Mouse (Mus musculus): ENCODE data around the gene Lasp1. TPM values are rescaled to one million over a fixed set of nuclear protein-coding genes. Genes with fewer than 3 reads are reported as not detected.

Lasp1 gene
- total and polyA plus RNA-seq, 3 experiments, result 31.0 to 122 (median 49.6) TPM

DNA sequence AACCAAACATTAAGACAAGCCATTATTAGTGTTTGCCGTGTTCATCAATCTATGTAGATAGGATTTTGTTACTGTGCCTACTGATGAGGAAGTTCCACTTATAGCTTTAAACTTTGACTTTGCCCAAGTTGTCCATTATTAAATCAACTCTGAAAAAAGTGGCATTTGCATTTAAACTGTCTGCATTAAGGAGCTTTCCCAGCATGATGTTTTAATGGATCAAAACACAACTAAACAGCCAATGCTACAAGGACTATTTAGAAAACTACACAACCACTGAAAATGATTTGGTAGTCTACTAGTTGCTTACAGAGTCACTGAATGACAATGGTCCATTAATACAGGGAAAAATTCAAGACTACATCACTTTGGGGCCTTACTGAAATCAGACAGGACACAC lies 19.9 kb upstream of the Lasp1 start:
- TF ChIP-seq CTCF (IDR thresholded peaks at IDR 0.05; ENCODE audit: low read depth, low read length), result no peak
- TF ChIP-seq GATA2 (IDR thresholded peaks at IDR 0.05; ENCODE audit: borderline replicate concordance, low read depth, low read length), result no peak
- no peak for TF ChIP-seq TAL1 (conservative IDR thresholded peaks at IDR 0.05; ENCODE audit: low read depth, low read length)
- TF ChIP-seq POLR2AphosphoS5 (IDR thresholded peaks at IDR 0.05; ENCODE audit: insufficient replicate concordance, low read depth, low read length), result no peak
- no peak for TF ChIP-seq GATA1 (IDR thresholded peaks at IDR 0.05; ENCODE audit: borderline replicate concordance, low read length)
- ATAC-seq (ENCODE audit: extremely low read depth, insufficient number of reproducible peaks, low FRiP score, poor library complexity, severe bottlenecking), result no peak
- H3K36me3 ChIP-seq (replicated peaks), result peaks cover 69% of the 10 kb centered on the region
- H3K4me1 ChIP-seq (ENCODE audit: insufficient read depth, low read depth, low read length), result peaks cover 42% of the 10 kb centered on the region
- no peak for DNase-seq (ENCODE audit: low spot score)
- H3K9me3 ChIP-seq (replicated peaks), result 0 out of 2 replicates have a peak, but pooled peaks cover under 1% of the 10 kb centered on the region
- peak overlapping the region; percentile 49; the same call in 1 of the 2 replicates for H3K4me3 ChIP-seq (ENCODE audit: low read depth, low read length)
- no peaks in the 10 kb centered on the region for H3K27me3 ChIP-seq (ENCODE audit: insufficient read depth, low read length)

DNA sequence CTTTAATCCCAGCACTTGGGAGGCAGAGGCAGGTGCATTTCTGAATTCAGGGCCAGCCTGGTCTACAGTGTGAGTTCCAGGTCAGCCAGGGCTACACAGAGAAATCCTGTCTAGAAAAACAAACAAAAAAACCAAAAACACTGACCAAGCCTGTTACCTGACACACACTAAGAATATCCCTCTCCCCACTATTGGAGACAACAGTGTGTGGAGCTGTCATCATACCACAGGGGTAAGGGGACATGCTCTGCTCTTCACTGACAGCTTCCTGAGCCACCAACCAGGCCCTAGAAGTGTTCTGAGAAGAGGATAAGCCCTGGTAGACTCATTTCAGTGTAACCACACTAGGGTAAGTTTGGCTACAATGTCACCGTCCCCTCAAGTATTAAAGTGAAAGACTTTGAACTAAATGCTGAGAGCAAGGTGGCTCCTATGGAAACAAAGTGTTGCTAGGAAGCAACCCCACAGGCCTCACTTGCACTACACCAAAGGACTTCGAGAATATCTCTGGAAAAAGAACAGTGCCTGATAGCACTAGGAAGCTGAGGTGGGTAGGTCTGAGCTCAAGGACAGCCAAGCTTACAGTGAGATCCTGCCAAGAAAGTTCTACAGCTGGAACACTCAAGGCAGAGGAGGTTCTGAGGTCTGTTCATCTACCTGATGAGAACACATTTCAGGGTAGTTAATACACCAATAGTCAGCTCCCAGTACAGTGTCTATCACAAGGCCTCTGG lies 18.7 kb upstream of the Lasp1 start:
- Histone ChIP-seq H3K9me3 (replicated peaks) (0 out of 2 replicates have a peak, but pooled peaks cover 3% of the 10 kb centered on the region), H3K27me3 (ENCODE audit: insufficient read depth, low read length) (no peaks in the 10 kb centered on the region), H3K4me3 (ENCODE audit: low read depth, low read length) (peak overlapping the region; percentile 99), H3K36me3 (replicated peaks) (peaks cover 69% of the 10 kb centered on the region), H3K4me1 (ENCODE audit: insufficient read depth, low read depth, low read length) (peaks cover 42% of the 10 kb centered on the region)
- DNase-seq (ENCODE audit: low spot score) (no peak), ATAC-seq (ENCODE audit: extremely low read depth, insufficient number of reproducible peaks, low FRiP score, poor library complexity, severe bottlenecking) (no peak)
- no peak for TF ChIP-seq CTCF (IDR thresholded peaks at IDR 0.05; ENCODE audit: low read depth, low read length)
- TF ChIP-seq POLR2AphosphoS5 (IDR thresholded peaks at IDR 0.05; ENCODE audit: insufficient replicate concordance, low read depth, low read length), result peak; percentile 59; the same call in 1 of the 2 replicates

GRCm38 (mm10) chr11:97781478-97781831 lies 17.3 kb upstream of the Lasp1 start:
- H3K27me3 ChIP-seq (ENCODE audit: insufficient read depth, low read length), result 0 out of 2 replicates have a peak, but pooled peaks cover under 1% of the 10 kb centered on the region
- 0 out of 2 replicates have a peak, but pooled peaks cover 3% of the 10 kb centered on the region for H3K9me3 ChIP-seq (replicated peaks)
- peaks cover 56% of the 10 kb centered on the region for H3K36me3 ChIP-seq (replicated peaks)
- DNase-seq (ENCODE audit: low spot score) (no peak), ATAC-seq (ENCODE audit: extremely low read depth, insufficient number of reproducible peaks, low FRiP score, poor library complexity, severe bottlenecking) (no peak)
- peak overlapping the region; percentile 99 for H3K4me3 ChIP-seq (ENCODE audit: low read depth, low read length)
- peaks cover 38% of the 10 kb centered on the region for H3K4me1 ChIP-seq (ENCODE audit: insufficient read depth, low read depth, low read length)
- no peak for TF ChIP-seq GATA2 (IDR thresholded peaks at IDR 0.05; ENCODE audit: borderline replicate concordance, low read depth, low read length)
- no peak for TF ChIP-seq POLR2AphosphoS5 (IDR thresholded peaks at IDR 0.05; ENCODE audit: insufficient replicate concordance, low read depth, low read length)
- no peak for TF ChIP-seq GATA1 (IDR thresholded peaks at IDR 0.05; ENCODE audit: borderline replicate concordance, low read length)

- ATAC-seq (ENCODE audit: extremely low read depth, insufficient number of reproducible peaks, low FRiP score, poor library complexity, severe bottlenecking) (peak; percentile 80), DNase-seq (ENCODE audit: low spot score) (peak; percentile 90)
- TF ChIP-seq GATA1 (IDR thresholded peaks at IDR 0.05; ENCODE audit: borderline replicate concordance, low read length) (no peak), POLR2AphosphoS5 (IDR thresholded peaks at IDR 0.05; ENCODE audit: insufficient replicate concordance, low read depth, low read length) (peak; percentile 78; the same call in 1 of the 2 replicates), CTCF (IDR thresholded peaks at IDR 0.05; ENCODE audit: low read depth, low read length) (no peak)
- H3K9me3 ChIP-seq (replicated peaks), result 0 out of 2 replicates have a peak, but pooled peaks cover 3% of the 10 kb centered on the region
- peaks cover 4% of the 10 kb centered on the region; the same call in 1 of the 2 replicates for H3K27me3 ChIP-seq (ENCODE audit: insufficient read depth, low read length)
- peaks cover 36% of the 10 kb centered on the region for H3K4me1 ChIP-seq (ENCODE audit: insufficient read depth, low read depth, low read length)
- peak within 1 kb of the TSS; percentile 99 for H3K4me3 ChIP-seq (ENCODE audit: low read depth, low read length)
- H3K36me3 ChIP-seq (replicated peaks), result peaks cover 50% of the 10 kb centered on the region
Measured at GRCm38 (mm10) chr11:97781832-97782563, 16.8 kb upstream of the Lasp1 start, which contains the start of gene Rpl23. Gene Rpl23 (minus strand): TSS chr11:97782437.

GRCm38 (mm10) chr11:97782564-97782895 lies 16.3 kb upstream of the Lasp1 start:
- peak overlapping the region; percentile 99 for H3K4me3 ChIP-seq (ENCODE audit: low read depth, low read length)
- no peak for ATAC-seq (ENCODE audit: extremely low read depth, insufficient number of reproducible peaks, low FRiP score, poor library complexity, severe bottlenecking)

DNA sequence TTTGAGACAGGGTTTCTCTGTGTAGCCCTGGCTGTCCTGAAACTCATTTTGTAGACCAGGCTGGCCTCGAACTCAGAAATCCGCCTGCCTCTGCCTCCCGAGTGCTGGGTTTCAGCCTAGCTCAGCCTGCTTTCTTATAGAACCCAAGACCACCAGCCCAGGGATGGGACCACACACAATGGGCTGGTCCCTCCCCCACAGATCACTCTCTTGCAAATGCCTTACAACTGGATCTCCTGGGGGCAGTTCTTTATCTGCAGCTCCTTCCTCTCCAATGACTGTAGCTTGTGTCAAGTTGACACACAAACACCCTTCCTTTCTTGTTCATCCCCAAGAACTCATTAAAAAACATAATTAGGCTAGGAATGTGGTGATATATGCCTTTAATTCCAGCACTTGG lies 10.8 kb upstream of the Lasp1 start:
- no peak for ATAC-seq (ENCODE audit: extremely low read depth, insufficient number of reproducible peaks, low FRiP score, poor library complexity, severe bottlenecking)
- DNase-seq (ENCODE audit: low spot score), result no peak
- peaks cover 9% of the 10 kb centered on the region for H3K4me1 ChIP-seq (ENCODE audit: insufficient read depth, low read depth, low read length)

More at GRCm38 (mm10) chr11:97782564-97782895, 16.3 kb upstream of the Lasp1 start:
- H3K36me3 ChIP-seq (replicated peaks), result peaks cover 45% of the 10 kb centered on the region
- peaks cover 31% of the 10 kb centered on the region for H3K4me1 ChIP-seq (ENCODE audit: insufficient read depth, low read depth, low read length)
- TF ChIP-seq POLR2AphosphoS5 (IDR thresholded peaks at IDR 0.05; ENCODE audit: insufficient replicate concordance, low read depth, low read length) (no peak), CTCF (IDR thresholded peaks at IDR 0.05; ENCODE audit: low read depth, low read length) (no peak), GATA1 (IDR thresholded peaks at IDR 0.05; ENCODE audit: borderline replicate concordance, low read length) (no peak), TAL1 (conservative IDR thresholded peaks at IDR 0.05; ENCODE audit: low read depth, low read length) (no peak), GATA2 (IDR thresholded peaks at IDR 0.05; ENCODE audit: borderline replicate concordance, low read depth, low read length) (no peak)
- peaks cover 6% of the 10 kb centered on the region; the same call in 1 of the 2 replicates for H3K27me3 ChIP-seq (ENCODE audit: insufficient read depth, low read length)
- DNase-seq (ENCODE audit: low spot score), result no peak
- H3K9me3 ChIP-seq (replicated peaks), result 0 out of 2 replicates have a peak, but pooled peaks cover 3% of the 10 kb centered on the region

More for the DNA sequence above, 10.8 kb upstream of the Lasp1 start:
- peaks cover 2% of the 10 kb centered on the region for H3K36me3 ChIP-seq (replicated peaks)
- H3K9me3 ChIP-seq (replicated peaks), result 0 out of 2 replicates have a peak, but pooled peaks cover 3% of the 10 kb centered on the region
- TF ChIP-seq TAL1 (conservative IDR thresholded peaks at IDR 0.05; ENCODE audit: low read depth, low read length) (no peak), POLR2AphosphoS5 (IDR thresholded peaks at IDR 0.05; ENCODE audit: insufficient replicate concordance, low read depth, low read length) (no peak), GATA2 (IDR thresholded peaks at IDR 0.05; ENCODE audit: borderline replicate concordance, low read depth, low read length) (no peak), GATA1 (IDR thresholded peaks at IDR 0.05; ENCODE audit: borderline replicate concordance, low read length) (no peak), CTCF (IDR thresholded peaks at IDR 0.05; ENCODE audit: low read depth, low read length) (no peak)
- no peak overlapping the region for H3K4me3 ChIP-seq (ENCODE audit: low read depth, low read length)
- H3K27me3 ChIP-seq (ENCODE audit: insufficient read depth, low read length), result peaks cover 15% of the 10 kb centered on the region

Data from G1E (cell line).